Mouse (Mus musculus) cerebellum, adult 8-10 months (tissue): ENCODE measurements around the gene Fbxo39.

ENCODE experiments used
- DNase-seq: peaks from one replicate; pipeline ENCODE4 v3.0.0; 2022

Fbxo39 gene

DNA sequence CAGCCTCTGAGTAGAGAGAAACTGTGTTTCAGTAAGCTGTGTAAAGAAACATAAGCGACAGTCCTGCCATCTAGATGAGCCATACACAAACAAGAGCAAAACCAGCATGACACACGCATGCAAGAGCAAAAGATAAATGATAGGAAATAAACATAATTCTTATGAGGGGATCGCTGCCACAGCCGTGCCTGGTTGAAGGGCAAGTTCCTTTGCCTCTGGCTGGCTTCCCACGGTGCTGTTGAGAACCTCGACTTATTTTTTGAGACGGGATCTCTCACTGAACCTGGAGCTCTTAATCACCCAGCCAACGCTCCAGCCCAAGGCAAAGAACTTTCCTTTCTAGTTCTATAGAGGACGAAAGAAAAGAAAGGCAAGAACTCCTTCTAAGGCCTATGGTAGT, 51.9 kb downstream of the Fbxo39 start:
- no peak for DNase-seq

GRCm38 (mm10) chr11:72367934-72368674, 53.9 kb downstream of the Fbxo39 start:
- DNase-seq, result no peak
